Mouse (Mus musculus) thymus, postnatal 14 days (tissue): ENCODE measurements around the gene Olfr1221.
"Not testable (repeated sequence)": the region's sequence is repeated elsewhere in the genome, so short reads cannot be mapped to it uniquely, and the experiment has no call there.

Experiments
- DNase-seq: peaks from one replicate; pipeline ENCODE4 v3.0.0; 2021

The Olfr1221 gene

DNA sequence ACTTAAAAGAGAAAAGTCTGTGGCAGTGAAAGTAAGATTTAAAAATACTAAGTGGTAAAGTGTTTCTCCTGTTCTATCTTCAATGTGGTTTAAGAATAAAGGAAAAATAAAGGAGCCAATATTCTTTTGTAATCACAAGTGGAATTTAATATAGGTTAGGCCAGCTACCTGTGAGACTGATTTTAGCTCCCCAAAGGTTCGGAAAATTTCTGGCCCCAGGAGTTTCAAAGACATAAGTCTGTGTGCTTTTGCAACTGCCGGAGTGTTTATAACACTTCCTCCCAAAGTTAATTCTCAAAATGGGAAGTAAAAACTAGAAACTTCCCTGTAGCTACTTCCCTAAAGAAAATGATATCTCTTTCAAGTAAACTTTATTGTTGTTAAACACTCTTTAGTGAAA is at the start of gene Olfr1221:
Gene Olfr1221, minus strand, starts transcription at position 101 of the 400 bp plus-strand sequence.
- DNase-seq: no peak

DNA sequence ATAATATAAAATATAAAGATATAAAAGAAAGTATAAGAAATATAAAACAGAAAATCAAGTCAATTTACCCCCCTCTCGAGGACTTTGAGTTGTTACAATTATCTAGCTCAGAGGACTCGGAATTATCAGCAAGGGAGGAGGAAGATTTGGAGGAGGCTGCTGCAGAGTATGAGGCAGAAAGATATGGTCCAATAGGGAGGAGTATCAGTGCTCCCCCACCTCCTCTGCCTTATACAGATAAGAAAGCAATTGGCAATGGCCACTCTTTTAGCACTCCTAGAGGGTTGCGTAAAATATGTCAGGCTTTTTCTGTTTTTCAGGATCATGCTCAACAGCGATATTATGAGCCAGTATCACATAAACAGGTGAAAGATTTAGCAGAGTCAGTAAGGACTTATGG is 47.6 kb upstream of the Olfr1221 start:
- DNase-seq: not testable (repeated sequence)

DNA sequence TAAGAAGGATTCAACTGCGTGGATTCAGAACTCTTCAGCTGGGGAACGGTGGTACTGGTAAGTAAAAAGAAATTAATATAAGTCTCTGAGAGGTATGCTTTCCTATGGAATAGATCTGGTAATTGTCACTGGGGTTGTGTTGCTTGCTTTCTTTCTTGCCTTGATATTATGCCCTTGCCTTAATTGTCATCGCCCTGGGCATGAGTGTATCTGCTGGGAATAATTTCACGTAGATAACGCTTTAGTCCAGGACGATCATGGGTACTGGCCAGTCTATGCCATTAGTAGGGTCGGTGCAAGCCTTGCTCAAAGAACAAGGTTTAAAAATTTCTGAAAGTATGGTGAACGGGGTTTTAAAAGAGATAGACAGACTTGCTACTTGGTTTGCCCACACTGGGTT is 46.9 kb upstream of the Olfr1221 start, which contains the start of gene Olfr1224-ps1:
Gene Olfr1224-ps1, minus strand, starts transcription at position 101 of the 400 bp plus-strand sequence.
- DNase-seq: not testable (repeated sequence)

DNA sequence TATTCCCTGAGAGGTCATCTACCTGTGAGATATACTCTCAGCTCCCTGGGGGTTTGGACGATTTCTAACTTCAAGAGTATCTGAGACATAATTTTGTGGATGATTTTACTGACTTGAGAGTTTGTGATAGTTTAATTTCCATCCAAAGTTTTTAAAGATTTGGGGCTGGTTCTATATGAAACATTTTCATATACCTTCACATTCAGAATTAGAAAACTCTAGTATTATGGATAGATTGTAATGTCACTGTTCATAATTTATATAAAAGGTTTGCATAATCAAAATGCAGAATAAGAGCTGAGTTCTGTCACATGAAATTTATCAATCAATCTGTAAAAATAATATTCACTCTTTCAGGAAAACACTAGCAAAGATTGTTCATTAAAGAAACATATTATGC is 34.4 kb upstream of the Olfr1221 start, which contains the start of gene Olfr1223:
Gene Olfr1223, minus strand, starts transcription at position 101 of the 400 bp plus-strand sequence.
- DNase-seq: no peak

DNA sequence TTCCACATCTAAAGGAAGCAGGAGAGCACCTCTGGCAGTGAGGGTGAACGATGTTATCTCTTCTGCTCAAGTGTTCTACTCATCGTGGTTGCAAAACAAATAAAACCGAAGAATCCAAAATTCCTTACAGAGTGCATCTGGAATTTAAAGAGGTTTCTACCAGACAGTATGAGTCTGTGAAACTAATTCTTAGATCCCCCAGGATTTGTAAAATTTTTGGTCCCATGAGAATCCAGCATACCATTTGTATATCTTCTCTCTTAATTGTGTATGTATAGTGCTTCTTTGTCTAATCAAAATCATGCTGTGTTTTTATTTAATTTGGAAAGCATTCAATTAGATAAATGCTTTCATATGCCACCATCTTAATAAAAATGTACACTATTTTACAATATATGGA is 15.9 kb upstream of the Olfr1221 start, which contains the start of gene Olfr1222:
Gene Olfr1222, minus strand, starts transcription at position 101 of the 400 bp plus-strand sequence.
- no peak for DNase-seq

DNA sequence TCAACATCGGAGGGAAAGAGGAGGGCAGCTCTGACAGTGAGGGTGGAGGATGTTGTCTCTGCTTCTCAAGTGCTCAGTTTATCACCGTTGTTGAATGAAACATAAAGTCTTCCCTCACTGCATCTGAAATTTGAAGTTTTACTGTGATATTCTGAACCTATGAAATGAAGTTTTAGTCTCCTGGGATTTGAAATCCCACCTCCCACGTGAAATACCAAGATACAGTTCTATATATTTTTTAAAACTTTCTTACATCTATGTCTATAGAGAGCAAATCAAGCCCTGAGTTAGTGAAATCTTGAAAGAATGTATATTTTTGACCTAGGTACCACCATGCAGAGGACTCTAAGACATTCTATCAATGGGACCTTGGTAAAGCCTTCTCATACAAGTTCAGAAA is 10.3 kb downstream of the Olfr1221 start, which contains the start of gene Olfr1220:
Gene Olfr1220, minus strand, starts transcription at position 101 of the 400 bp plus-strand sequence.
- DNase-seq: no peak

DNA sequence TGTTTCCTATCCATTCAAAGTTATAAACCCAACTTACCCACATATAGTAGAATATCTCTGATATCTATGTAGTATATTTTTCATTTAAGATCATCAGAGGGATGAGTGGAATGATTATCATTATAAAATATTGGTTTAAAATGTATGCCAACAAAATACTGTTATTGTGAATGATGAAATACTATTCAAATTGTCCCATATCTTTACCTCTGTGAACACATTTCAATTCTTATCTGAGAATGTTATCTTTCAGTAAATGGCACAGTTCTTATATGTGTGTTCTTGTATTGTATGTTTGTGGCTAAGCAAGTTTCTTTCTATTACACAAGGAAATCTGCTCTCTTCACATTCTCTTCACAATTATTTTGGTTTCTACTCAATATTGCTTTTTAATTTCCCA is 11.4 kb downstream of the Olfr1221 start:
- no peak for DNase-seq

DNA sequence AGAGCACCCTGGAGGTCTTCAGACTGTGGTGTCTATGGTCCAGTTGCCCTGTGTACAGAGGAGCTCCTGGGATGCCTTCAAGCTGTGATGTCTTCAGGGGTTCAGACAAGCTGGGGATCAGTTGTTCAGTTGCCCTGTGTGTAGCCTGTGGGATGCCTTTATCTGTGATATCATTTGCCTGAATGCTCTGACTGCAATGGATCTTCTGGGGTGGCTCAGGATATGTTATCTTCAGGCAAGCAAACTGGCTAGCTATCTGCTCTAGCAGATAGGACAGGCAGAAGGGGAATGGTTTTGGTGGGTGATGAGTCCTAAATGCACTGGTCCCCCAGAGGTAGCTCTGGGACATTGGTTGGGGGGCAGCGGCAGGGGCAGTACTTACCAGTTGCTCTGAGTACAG is 23.2 kb downstream of the Olfr1221 start:
- DNase-seq: no peak

DNA sequence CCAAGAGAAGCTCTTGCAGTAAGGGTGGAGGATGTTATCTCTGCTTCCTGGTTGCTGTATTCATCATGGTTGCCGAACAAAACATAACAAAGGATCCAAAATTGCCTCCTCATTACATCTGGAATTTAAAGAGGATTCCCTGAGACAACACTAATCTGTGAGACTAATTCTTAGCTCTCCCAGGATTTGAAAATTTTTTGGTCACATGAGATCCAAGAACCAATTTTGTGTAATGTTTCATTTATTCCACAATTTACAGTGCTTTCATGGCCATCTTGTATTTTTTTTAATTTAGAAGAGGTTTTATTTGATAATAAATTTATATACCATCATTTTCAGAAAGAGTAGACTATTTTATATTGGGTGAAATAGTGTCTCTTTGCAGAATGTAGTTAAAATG is 33.7 kb downstream of the Olfr1221 start, which contains the start of gene Olfr1219:
Gene Olfr1219, minus strand, starts transcription at position 101 of the 400 bp plus-strand sequence.
- no peak for DNase-seq

DNA sequence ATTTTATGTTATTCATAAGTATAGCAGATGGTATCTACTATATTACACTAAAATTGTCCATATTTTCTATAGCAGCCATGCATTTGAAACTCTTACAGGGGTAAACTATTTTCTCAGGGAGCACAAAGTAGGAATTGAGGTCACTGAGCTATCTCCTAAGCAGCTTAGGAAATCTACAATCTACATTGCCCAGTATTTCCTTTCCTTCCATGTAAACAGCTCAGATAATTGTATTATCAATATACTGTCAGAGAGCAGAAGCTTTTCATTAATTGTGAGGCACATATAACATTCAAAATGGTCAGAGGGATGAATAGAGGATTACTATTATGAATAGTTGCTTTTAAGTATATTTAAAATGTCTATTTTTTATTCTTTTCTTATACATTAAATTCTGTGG is 35.6 kb downstream of the Olfr1221 start:
- DNase-seq: no peak

DNA sequence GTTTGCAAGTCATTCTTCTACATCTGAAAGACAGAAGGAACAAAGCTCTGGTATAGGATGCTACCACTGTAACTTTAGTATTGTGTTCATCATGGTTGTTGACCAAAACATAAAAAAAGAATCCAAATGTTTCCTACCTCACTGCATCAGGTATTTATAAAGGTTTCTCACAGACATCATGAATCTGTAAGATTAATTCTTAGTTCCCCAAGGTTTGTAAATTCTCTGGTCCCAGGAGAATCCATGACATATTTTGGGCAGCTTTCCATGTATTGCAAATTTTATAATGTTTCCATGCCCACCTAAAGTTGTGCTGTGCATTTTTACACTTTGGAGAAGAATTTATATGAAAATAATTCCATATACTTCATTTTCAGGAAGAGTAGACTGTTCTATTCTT is 56.0 kb downstream of the Olfr1221 start, which contains the start of gene Olfr1218:
Gene Olfr1218, minus strand, starts transcription at position 101 of the 400 bp plus-strand sequence.
- DNase-seq: no peak
